Mouse (Mus musculus) lung, embryonic 15.5 days (tissue): ENCODE results near the gene Lpcat1. TPM values are rescaled to one million over a fixed set of nuclear protein-coding genes. Genes with fewer than 3 reads are reported as not detected.

Experiments
- ATAC-seq: fragments of 200-750 bp; cut with Nextera tagmentation; 2 replicates; pipeline ENCODE4 v1.8.0; 2017; ENCODE audit warnings: moderate number of reproducible peaks, borderline replicate concordance; ENCODE audit not compliant: low FRiP score, low TSS enrichment; ENCODE audit errors: extremely low read depth
- H3K27ac ChIP-seq: fragments of 300-500 bp; sonication (generic); 2 replicates; pipeline ENCODE4 v1.5.1; 2015; ENCODE audit warnings: moderate library complexity, mild to moderate bottlenecking, inconsistent platforms
- H3K27me3 ChIP-seq: fragments of 300-500 bp; sonication (generic); 2 replicates; pipeline ENCODE4 v1.6.1; 2015; ENCODE audit warnings: inconsistent platforms
- H3K36me3 ChIP-seq: fragments of 300-500 bp; sonication (generic); 2 replicates; pipeline ENCODE4 v1.6.1; 2015; ENCODE audit warnings: inconsistent platforms
- H3K4me1 ChIP-seq: fragments of 300-500 bp; sonication (generic); 2 replicates; pipeline ENCODE4 v1.6.1; 2015; ENCODE audit warnings: inconsistent platforms
- H3K4me2 ChIP-seq: fragments of 300-500 bp; sonication (generic); 2 replicates; pipeline ENCODE4 v1.6.1; 2015; ENCODE audit warnings: inconsistent platforms, mild to moderate bottlenecking, moderate library complexity
- H3K4me3 ChIP-seq: fragments of 300-500 bp; sonication (generic); 2 replicates; pipeline ENCODE4 v1.5.1; 2015; ENCODE audit warnings: mild to moderate bottlenecking, inconsistent platforms
- H3K9ac ChIP-seq: fragments of 300-500 bp; sonication (generic); 2 replicates; pipeline ENCODE4 v1.6.1; 2015; ENCODE audit warnings: inconsistent platforms
- H3K9me3 ChIP-seq: fragments of 300-500 bp; sonication (generic); 2 replicates; pipeline ENCODE4 v1.6.1; 2016; ENCODE audit warnings: inconsistent platforms
- WGBS: fragments of 180-500 bp; shearing (Covaris S2); methylation state at CpG from one replicate; pipeline ENCODE4 v1.1.7; 2015; 5-methylcytosine and 5-hydroxymethylcytosine counted together
- polyA plus RNA-seq: library from polyadenylated mRNA; unstranded; fragments of >200 nt; fragmentation: Nextera tagmentation; extraction: Ambion mirVana; gene quantifications from 2 replicates; pipeline ENCODE4 v1.2.1, GENCODE M21; 2015

Lpcat1 gene
- polyA plus RNA-seq, 1 experiment from 2014 or later: 99.2 TPM

GRCm38 (mm10) chr13:73508817-73509550 lies 42.0 kb downstream of the Lpcat1 start:
- Histone ChIP-seq H3K36me3 (peaks cover 68% of the 10 kb centered on the region), H3K4me3 (no peak overlapping the region), H3K27ac (no peak overlapping the region), H3K4me2 (no peak overlapping the region), H3K9me3 (no peaks in the 10 kb centered on the region), H3K4me1 (no peaks in the 10 kb centered on the region), H3K9ac (no peak overlapping the region), H3K27me3 (no peaks in the 10 kb centered on the region)
- ATAC-seq: no peak
- WGBS: 85% methylated on average over 8 of the region's 8 CpGs

- H3K27me3 ChIP-seq: no peaks in the 10 kb centered on the region
- H3K27ac ChIP-seq: no peak overlapping the region
- no peak overlapping the region for H3K4me3 ChIP-seq
- no peak for ATAC-seq
- H3K9ac ChIP-seq: no peak overlapping the region
- WGBS: 61% methylated on average over 6 of the region's 6 CpGs
- no peaks in the 10 kb centered on the region for H3K9me3 ChIP-seq
- no peaks in the 10 kb centered on the region for H3K4me1 ChIP-seq
- H3K36me3 ChIP-seq: peaks cover 74% of the 10 kb centered on the region
- no peak overlapping the region for H3K4me2 ChIP-seq
Observed at GRCm38 (mm10) chr13:73509869-73510268, 42.9 kb downstream of the Lpcat1 start.

- Histone ChIP-seq H3K36me3 (peaks cover 76% of the 10 kb centered on the region), H3K27ac (no peak overlapping the region), H3K4me3 (no peak overlapping the region), H3K9ac (no peak overlapping the region), H3K4me1 (no peaks in the 10 kb centered on the region), H3K27me3 (no peaks in the 10 kb centered on the region), H3K4me2 (no peak overlapping the region), H3K9me3 (no peaks in the 10 kb centered on the region)
- no peak for ATAC-seq
- 55% methylated on average over 13 of the region's 13 CpGs for WGBS
Observed at GRCm38 (mm10) chr13:73512776-73513673, 46.0 kb downstream of the Lpcat1 start.

GRCm38 (mm10) chr13:73516886-73517285 lies 49.9 kb downstream of the Lpcat1 start:
- Histone ChIP-seq H3K27me3 (no peaks in the 10 kb centered on the region), H3K4me1 (no peaks in the 10 kb centered on the region), H3K27ac (no peak overlapping the region), H3K9ac (no peak overlapping the region), H3K4me2 (no peak overlapping the region), H3K4me3 (no peak overlapping the region), H3K9me3 (no peaks in the 10 kb centered on the region), H3K36me3 (peaks cover 46% of the 10 kb centered on the region)
- 64% methylated on average over 4 of the region's 4 CpGs for WGBS
- 0 out of 2 replicates have a peak, but pooled peaks have one; percentile 41 for ATAC-seq

GRCm38 (mm10) chr13:73533716-73534115 lies 66.7 kb downstream of the Lpcat1 start:
- 88% methylated on average over 3 of the region's 3 CpGs for WGBS
- Histone ChIP-seq H3K4me2 (no peak overlapping the region), H3K27ac (no peak overlapping the region), H3K9ac (no peak overlapping the region), H3K27me3 (peaks cover 49% of the 10 kb centered on the region), H3K9me3 (no peaks in the 10 kb centered on the region), H3K4me1 (peaks cover 6% of the 10 kb centered on the region; the same call in 1 of the 2 replicates), H3K4me3 (no peak overlapping the region), H3K36me3 (no peaks in the 10 kb centered on the region)
- ATAC-seq: no peak

GRCm38 (mm10) chr13:73535287-73535686 lies 68.3 kb downstream of the Lpcat1 start:
- no peak overlapping the region for H3K4me3 ChIP-seq
- H3K9me3 ChIP-seq: no peaks in the 10 kb centered on the region
- WGBS: 53% methylated on average over 3 of the region's 3 CpGs
- H3K27ac ChIP-seq: no peak overlapping the region
- peaks cover 6% of the 10 kb centered on the region; the same call in 1 of the 2 replicates for H3K4me1 ChIP-seq
- H3K27me3 ChIP-seq: peaks cover 51% of the 10 kb centered on the region
- H3K36me3 ChIP-seq: no peaks in the 10 kb centered on the region
- H3K4me2 ChIP-seq: no peak overlapping the region
- no peak for ATAC-seq
- H3K9ac ChIP-seq: no peak overlapping the region

GRCm38 (mm10) chr13:73536403-73536821 lies 69.4 kb downstream of the Lpcat1 start, which contains the start of gene Slc6a3:
Gene Slc6a3, plus strand, starts transcription at chr13:73536747.
- peak; percentile 84 for ATAC-seq
- Histone ChIP-seq H3K4me2 (peak within 1 kb of the TSS; percentile 81), H3K9me3 (no peaks in the 10 kb centered on the region), H3K27me3 (peaks cover 51% of the 10 kb centered on the region), H3K36me3 (no peaks in the 10 kb centered on the region), H3K9ac (peak within 1 kb of the TSS; percentile 23; the same call in 1 of the 2 replicates), H3K27ac (no peak within 1 kb of the TSS), H3K4me3 (peak within 1 kb of the TSS; percentile 39), H3K4me1 (peaks cover 6% of the 10 kb centered on the region; the same call in 1 of the 2 replicates)
- 0% methylated on average over 26 of the region's 26 CpGs for whole genome bisulfite sequencing

- 0 out of 2 replicates have a peak overlapping the region, but pooled peaks have one; percentile 23 for H3K9ac ChIP-seq
- peak overlapping the region; percentile 81 for H3K4me2 ChIP-seq
- H3K4me1 ChIP-seq: peaks cover 6% of the 10 kb centered on the region; the same call in 1 of the 2 replicates
- no peaks in the 10 kb centered on the region for H3K36me3 ChIP-seq
- no peak for ATAC-seq
- peak overlapping the region; percentile 39 for H3K4me3 ChIP-seq
- H3K27me3 ChIP-seq: peaks cover 51% of the 10 kb centered on the region
- no peaks in the 10 kb centered on the region for H3K9me3 ChIP-seq
- 14% methylated on average over 13 of the region's 13 CpGs for WGBS
- no peak overlapping the region for H3K27ac ChIP-seq
Observed at GRCm38 (mm10) chr13:73536824-73537223, 69.8 kb downstream of the Lpcat1 start.

- H3K4me1 ChIP-seq: no peaks in the 10 kb centered on the region
- H3K9me3 ChIP-seq: no peaks in the 10 kb centered on the region
- H3K9ac ChIP-seq: no peak overlapping the region
- H3K4me3 ChIP-seq: no peak overlapping the region
- H3K4me2 ChIP-seq: no peak overlapping the region
- ATAC-seq: no peak
- no peak overlapping the region for H3K27ac ChIP-seq
- H3K36me3 ChIP-seq: no peaks in the 10 kb centered on the region
- 80% methylated on average over 5 of the region's 5 CpGs for WGBS
- H3K27me3 ChIP-seq: no peaks in the 10 kb centered on the region
Observed at GRCm38 (mm10) chr13:73564201-73564600, 97.2 kb downstream of the Lpcat1 start.
